Mouse (Mus musculus): ENCODE measurements around the gene Mical3.
A peak's percentile ranks its signal among the peaks of the same experiment; 100 is the strongest.

The Mical3 gene

DNA sequence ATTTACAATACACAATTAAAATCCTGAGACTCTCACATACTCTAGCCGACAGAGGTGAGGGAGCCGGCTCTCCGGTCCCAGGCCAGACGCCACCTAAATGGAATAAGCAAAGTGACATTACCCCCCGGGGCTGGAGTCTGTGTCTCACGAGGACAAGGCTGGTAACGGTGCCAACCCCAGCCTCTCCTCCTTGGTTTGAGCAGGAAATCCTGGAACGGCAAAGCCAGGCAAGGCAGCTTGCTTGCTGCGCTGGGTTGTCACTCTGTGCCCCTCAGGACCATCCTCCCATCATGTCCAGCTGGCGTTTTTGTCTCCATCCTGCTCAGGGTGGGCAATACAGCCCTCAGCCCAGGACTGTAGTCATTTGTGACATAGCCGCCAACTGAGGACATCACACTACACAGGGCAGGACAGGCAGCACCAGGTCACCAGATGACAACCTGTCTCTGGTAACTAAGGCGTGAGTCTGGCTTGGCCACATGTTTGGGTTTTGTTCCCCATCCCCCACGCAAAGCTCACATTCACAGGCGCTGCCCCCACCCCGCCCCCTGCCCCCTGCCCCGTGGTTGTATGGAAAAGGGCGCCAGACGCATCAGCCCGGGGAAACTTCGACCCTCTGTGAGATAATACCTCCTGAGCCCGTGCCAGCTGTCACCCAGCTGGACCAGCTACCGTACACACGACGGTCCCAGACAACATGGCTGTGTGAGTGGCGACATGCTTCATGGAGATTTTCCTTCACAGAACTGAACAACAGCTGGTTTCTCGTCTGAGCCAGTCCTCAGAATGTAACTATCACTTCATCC lies 49.3 kb downstream of the Mical3 start:
- DNase-seq = no peak

DNA sequence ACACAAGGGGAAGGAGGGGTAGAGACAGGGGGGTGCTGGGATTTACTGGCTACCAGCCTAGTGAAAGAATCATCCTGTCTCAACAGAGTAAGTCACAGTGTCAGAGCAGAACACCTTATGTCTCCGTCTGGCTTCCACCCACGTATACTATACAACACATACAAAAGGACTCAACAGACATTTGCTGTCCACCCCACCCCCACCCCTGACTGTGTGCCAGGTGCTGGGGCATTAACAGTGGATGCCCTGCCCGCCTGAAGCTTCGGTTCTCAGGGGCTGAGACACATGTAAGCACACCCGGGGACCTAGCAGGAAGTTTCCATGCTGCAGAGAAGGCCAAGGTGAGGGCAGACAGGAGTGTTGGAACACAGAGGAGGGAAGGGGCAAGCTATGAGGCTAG lies 52.6 kb downstream of the Mical3 start:
- DNase-seq = peak in 1 of 2 experiments; percentile 46

DNA sequence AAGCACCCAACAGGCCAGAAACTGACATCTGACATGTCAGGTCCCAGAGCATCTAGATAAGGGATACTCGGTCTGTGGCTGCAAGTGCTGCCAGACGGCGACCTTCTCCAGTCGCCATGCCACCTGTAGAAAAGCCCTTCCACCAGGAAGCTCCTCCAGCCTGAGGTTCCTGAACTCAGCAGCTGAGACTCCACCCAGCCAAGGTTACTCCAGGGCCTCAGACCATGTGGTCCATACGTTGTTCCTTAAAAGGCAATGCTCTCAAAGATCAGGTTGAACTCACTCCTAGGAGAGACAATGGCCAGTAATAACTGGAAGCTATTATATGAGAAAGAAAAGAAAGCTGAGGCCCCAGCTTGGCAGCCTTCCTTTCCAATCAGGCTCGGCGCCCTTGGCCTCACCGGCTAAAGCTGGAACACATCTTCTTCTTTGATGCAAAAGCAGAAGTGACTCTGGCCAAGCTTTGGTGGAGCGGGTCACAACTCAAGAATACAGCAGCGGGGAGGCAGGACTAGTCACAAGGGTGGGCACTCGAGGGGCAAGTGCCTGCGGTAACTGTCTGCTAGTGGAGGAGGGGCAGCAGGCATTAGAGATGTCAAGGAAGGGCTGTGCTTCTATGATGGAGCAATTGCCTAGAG lies 53.8 kb downstream of the Mical3 start:
- no peak for DNase-seq

DNA sequence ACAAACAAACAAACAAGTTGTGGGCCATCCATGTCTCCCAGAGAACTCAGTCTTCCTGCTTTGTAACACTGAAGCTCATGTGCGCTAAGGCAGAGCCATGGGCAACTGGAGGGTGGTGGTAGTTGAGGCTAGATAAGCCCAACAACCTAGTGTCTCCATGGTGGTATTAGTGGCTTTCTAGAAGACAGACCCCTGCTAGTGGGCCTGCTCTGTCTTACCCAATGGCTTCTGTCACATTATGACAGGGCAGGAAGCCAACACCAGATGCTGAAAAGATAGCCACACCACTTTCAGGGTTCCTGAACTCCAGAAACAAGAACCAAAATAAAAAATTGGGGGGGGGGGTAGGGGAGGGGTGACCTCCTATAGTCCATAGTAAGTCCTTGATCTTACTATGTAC lies 55.0 kb downstream of the Mical3 start:
- DNase-seq = no peak

DNA sequence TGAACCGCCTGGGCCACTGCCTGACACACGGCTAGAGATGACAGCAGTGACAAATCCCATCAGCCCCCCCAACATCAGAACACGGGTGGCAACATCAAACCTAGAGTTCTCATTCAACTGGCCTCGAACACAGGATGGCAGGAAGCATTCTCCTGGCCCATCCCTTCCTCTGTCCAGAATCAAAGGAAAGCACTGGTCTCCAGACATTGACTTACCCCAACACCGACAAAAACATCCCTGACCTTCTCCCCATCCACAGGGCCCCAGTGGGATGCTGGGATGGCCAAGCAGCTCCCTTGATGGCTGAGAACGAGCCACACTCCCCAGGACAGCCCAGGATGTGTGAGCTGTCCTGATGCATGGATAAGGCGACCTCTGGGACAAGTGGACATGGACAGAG lies 57.5 kb downstream of the Mical3 start:
- no peak for DNase-seq

DNA sequence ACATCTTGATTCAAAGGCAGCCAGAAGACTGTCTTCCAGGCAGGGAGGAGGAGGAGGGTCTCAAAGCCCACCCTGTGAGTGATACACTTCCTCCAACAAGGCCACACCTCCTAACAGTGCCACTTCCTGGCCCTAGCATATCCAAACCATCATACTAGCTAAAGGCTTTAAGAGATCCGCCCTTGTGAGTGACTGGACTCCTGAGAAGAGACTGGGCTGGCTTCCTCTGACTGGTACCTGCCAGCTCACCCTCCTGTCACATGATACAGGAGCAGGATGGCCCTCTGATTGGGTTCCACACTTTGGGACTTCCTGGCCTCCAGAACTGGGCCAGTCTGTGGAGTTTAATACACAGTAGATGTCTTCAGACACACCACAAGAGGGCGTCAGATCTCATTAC lies 58.2 kb downstream of the Mical3 start:
- no peak for DNase-seq

DNA sequence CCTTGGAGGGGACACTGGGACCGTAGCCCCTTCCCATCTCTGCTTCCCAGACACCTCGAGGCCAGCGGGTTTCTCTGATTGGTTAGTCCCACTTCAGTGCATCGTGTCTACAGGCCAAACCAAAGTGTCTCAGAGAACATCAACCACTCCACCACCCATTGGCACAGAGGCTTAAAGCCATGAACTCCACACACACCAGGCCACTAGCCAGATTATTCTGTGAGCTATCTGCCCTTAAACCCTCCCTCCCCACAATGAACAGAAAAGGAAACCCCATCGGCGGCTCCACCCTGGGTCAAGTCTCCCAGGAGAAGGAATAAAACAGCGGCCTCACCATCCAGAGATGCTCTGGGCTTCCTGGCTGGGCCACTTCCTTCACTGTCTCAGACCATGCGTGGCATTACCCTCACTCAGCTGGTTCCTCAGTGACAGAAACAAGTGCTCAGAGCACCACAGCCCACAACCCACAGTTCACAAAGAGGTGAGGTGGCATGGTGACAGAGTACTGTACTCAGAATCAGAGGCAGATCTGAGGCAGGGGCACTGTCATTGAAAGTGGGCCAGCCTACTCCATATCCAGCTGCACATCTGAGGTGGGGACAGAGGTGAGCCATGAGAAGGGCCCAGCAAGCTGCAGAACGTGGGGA lies 60.1 kb downstream of the Mical3 start:
- DNase-seq = no peak

DNA sequence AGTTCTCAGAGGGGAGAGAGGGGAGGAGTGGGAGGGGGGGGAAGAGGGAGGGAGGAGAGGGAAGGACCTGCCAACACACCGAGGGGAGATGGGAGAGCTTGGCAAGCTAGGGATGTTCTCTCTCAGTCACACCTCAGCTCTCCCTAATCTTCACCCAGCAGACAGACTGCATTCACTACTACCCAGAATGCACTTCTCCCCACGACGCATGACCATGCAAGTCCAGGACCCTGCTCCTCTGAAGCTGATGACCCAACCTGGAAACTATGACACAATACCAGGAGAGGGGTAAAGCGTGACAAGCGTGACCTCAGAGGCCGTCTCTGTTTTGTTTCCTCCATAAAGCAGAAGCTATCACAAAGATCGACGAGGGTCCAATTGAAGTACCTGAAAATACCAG lies 61.6 kb downstream of the Mical3 start:
- DNase-seq = no peak

DNA sequence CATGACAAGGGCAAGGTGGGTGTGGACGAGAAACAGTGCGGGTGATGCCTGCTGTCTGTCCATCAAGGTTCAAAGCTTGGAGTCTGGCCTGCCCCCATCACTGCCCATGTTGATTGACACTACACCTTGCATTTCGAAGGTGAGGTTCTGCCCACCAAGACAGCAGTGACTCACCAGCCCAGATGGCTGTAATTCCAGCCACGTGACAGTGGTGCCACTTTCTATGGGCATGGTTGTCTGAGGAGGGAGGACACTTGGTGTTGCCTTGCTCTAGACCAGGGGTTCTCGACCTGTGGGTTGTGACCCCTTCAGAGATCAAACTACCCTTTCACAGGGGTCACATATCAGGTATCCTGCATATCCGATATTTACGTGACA lies 62.7 kb downstream of the Mical3 start:
- no peak for DNase-seq

DNA sequence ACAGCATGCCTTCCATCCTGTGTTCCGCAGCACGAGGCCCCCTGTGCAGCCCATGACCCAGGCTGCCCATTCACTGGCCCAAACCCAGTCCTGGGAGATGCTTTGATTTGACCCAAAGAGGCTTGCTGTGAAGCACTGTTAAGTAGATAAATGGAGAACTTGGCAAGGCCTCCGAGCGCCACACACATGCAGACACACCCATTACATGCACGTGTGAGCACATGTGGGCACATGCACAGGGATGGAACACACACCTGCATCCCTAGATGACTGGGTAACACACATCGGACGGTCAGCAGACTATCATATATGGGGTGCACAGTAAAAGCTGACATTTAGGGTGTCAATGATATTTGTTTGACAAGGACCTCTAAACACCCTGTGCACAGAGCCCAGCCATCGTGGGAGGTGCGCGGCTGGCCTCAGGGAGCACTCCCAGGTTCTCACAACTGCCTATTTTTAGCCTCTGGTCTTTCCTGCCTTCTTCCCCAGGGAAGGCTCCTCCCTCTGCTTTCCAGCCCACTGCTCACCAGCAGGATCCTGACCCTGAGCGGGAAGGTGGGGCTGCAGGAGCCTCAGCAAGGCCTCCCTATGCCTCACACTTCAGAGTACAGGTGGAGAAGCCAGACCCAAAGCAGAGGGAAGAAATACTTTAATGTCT lies 63.2 kb downstream of the Mical3 start:
- no peak for DNase-seq

DNA sequence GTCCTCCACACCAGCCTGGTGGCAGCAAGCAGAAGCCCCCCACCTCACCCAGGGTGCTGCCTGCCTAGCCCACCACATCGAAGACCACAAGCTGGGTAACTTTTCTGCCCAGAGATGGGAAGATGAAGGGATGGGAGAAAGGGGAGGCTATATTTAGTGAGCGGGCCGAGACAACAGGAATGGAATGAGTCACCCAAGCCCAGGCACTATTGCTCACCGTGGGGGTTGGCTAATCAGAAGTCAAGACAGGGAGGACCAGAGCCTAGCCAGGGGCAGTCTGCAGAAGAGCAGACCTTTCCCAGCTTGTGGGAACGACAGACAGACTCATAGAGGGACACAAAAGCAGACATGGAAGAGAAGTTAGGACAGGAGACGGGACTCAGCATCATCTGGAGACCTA lies 64.0 kb downstream of the Mical3 start:
- peak in 1 of 2 experiments; percentile 49 for DNase-seq

DNA sequence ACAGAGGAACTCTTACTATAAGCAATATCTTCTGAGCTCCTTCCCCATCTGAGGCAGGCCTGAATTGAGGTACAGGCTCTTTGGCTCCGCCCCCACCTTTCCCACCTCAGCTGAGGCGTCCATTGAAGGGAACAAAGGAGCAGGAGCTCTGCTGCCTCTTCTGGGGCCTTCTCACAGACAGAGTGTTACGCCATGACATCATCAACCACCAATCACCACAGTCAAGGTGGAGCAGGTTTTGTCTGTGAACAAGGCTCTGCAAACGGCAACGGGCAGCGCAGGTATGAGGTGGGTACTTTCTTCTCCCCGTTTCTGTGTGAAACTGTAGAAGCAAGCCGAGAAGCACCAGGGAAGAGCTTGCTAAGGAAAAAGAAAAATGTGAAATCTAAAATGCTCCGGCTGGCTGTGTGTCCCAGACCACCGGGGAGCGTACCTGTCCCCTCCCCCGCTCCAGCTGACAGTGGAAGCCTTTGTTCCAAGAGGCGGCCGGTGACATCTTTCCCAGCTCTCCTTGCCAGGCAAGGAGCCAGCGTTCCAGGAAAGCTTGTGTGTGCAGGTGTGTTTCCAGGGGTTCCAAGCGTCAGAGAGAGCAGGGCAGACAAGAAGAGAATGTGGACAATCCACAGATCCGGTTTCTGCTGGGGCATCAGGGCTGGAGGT lies 66.3 kb downstream of the Mical3 start:
- peak in 1 of 2 experiments; percentile 49 for DNase-seq

DNA sequence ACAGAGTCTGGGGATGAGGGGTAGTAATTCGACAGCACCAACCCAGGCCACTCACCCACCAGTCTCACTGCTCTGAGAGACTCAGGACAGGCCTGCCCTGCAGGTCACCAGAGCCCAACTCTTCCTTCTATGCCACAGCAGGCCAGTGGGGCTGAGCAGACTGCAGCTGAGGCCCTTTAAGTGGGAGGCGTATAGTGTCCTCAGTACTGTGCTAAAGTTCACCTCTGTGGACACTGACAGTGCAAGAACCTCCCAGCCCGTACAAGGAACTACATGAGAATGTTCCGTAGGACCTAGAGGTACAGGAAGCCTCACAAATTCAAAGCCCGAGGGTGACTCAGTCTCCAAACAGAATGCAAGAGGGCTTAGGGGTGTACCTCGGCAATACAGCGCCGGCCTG lies 67.0 kb downstream of the Mical3 start:
- no peak for DNase-seq

DNA sequence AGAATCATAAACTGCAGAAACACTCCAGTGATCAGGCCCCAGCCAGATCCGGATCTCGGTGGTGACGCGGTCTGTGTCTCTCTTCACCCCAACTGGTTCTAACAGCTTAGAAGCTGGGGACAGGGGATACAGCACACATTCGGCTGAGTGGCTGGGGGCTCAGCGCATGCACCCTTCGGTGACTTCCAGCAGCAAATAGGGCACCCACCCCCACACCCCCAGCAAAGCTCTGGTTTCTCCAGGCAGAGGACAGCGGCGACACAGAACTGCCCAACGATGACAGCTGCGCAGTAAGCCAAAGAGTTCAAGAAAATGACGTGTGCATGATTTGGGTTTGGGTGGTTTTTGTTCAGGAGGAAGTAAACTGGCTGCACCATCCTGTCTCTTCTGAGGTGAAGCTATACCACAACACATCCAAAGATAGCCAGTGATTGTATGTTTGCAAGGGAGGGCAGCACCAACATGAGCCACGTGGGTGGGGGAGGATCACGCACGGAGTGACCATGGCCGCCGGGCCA lies 67.8 kb downstream of the Mical3 start:
- DNase-seq = no peak

DNA sequence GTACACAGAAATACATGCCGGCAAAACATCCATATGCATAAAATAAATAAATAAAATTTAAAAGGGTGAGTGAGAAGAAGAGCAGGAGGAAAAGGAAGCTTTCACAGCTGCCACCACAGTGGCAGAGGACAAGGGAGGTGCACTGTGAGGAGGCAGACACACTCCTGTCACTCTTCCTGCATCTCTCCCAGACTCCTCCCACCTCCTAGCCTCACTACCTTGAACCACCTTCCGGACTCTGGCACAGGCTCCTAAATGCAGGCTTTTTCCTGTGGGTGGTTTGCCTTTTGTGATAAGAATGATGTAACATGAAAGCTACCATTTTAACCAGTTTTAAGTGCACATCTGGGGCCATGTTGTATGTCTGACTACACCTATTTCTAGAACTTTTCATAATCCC lies 72.8 kb downstream of the Mical3 start:
- DNase-seq = no peak

DNA sequence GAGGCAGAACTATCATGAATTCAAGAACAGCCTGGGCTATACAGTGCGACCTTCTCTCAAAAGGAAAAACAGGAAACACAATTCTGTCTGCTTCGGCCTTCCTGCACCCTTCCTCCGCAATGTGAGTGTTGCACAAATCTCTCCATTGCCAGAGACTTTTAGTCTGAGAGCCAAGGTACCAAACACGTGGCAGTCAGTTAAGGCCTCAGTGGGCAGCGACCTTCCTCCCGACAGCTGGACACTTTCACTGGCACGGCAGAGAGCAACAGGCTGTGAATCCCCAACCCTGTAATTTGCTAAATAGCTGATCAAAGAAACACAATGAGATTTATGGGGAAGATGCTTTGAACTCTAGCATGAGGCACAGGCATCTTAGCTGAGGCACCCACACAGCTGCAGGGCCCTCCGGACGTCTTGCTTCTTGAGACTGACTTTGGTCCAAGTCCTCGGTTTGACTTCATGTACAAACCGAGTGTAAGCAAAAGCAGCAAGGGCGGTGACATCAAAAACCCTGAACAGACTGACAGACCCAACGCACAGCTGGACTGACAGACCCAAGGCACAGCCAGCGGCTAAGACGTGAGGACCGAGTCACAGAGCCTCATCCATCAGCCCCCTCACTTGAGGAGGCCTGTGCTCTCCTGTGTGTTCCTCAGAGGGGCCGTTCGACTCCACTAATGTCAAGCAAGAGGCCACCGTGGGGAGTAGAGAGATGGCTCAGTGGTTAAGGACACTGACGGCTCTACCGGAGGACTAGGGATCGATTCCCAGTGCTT lies 73.4 kb downstream of the Mical3 start:
- DNase-seq = no peak

DNA sequence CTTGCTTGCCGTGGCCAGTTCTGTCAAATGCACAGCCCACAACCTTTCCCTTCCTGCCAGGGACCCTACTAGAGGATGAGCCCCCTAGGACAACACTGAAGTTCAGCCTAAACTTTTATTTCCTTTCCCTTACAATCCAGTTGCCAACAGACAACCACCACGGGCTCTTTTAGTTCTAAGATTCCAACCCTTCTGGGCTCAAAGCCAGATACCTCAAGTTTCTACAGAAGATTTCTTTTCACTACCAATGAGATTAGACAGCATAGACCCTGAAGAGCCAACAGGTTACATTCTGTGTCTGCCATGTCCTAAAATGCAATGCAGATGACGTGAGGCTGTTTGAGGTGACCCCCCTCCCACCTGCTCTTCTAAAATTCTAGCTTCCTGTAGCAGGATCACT lies 75.3 kb downstream of the Mical3 start:
- no peak for DNase-seq

DNA sequence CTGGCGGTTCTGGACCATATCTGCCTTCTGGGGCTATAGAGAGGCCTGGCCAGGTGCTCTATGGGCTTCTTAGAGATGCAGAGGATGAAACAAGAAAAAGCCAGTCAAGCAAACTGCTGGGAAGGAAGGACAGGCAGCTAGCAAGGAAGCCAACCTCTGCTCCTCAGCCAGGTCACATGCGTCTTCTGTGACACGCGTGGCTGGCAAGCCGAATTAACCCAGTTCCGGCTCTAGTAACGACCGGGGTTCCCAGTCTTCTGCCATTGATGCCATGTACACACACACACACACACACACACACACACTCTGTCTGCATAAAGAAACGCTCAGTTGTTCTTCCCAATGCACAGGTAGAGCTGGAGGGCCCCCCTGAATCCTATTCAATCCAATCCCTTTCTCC lies 75.9 kb downstream of the Mical3 start:
- DNase-seq = no peak

DNA sequence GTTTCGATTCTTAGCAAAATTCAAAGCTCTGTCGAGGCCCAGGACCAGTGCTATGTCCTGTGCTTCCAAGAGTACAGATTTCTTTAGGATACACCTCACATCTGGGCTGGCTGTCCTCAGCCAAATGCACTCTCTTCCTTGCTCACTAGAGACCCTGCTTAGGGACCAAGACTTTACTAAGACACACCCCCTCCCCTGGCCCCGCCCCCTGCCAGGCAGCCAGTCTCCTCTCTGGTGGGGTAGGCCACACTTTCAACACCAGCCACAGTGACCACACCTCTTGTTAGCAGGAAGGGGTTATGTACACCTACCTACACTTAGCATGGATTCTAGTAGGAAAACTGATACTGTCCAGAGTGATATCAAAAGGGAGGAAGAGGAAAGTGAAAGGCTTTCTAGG lies 76.5 kb downstream of the Mical3 start:
- no peak for DNase-seq

DNA sequence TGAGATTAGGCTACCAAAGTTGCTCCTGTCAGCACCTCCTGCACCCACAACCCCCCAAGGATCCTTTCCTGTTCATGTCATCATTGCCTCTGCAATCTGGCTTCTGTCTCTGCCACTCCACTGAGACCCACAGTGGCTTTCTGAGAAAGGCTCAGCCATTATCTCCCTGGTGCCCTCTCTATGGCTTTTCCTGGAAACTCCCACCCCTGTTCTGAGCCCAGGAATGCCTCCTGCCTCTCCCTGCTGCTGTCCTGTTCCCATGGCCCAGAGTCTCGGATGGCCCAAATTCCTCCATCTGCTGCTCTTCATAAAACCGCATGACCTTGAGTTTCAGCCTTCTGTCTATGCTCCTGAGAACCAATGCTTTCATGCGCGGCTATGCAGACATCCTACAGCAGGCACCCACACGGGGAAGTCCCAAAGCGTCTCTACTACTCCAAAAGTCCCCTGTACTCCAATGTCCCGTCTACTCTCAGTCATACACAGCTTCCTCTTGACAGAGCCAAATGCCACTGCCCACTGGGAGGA lies 77.2 kb downstream of the Mical3 start:
- DNase-seq = peak; percentile 59 to 61

DNA sequence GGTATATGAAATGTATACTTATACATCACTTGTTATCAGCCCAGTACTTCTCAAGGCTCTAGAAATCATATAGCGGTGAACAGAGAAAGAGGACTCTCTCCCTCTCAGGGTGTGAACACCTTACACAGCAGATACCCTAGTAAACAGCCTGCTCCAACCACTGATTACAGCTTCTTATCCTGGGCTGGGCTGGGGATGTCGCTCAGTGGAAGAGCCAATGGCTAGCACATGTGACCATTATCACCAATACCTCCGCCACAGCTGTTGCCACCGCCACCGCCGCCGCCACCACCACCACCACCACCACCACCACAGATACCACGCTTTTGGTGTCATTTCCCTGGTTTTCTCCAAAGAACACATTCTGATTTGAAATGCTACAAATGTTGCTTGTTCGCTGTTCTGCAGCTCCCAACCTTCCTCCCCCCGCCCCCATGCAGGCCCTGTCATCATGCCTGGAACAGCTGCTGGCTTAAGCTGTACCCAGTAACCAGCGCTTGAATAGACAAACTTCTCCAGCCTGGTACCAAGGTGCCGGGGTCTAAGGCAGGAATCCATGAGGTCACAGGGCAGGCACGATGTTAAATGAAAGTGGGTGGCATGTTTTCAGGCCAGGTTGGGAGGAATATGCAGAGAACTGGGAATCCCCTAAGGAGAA lies 78.7 kb downstream of the Mical3 start:
- no peak for DNase-seq
